Mouse (Mus musculus) hindbrain, embryonic 15.5 days (tissue): ENCODE data around the gene Klhl29. TPM values are rescaled to one million over a fixed set of nuclear protein-coding genes. Genes with fewer than 3 reads are reported as not detected.

Experiments
- ATAC-seq: fragments of 200-750 bp; cut with Nextera tagmentation; 2 replicates; pipeline ENCODE4 v1.8.0; 2017; ENCODE audit warnings: low read depth, moderate number of reproducible peaks, moderate TSS enrichment; ENCODE audit not compliant: low FRiP score
- H3K27ac ChIP-seq: fragments of 300-500 bp; sonication (generic); replicated peaks from 2 replicates; pipeline ENCODE4 v1.5.1; 2015; ENCODE audit warnings: mild to moderate bottlenecking, inconsistent platforms
- H3K27me3 ChIP-seq: fragments of 300-500 bp; sonication (generic); 2 replicates; pipeline ENCODE4 v1.6.1; 2015; ENCODE audit warnings: control low read depth, inconsistent platforms
- H3K36me3 ChIP-seq: fragments of 300-500 bp; sonication (generic); 2 replicates; pipeline ENCODE4 v1.6.1; 2015; ENCODE audit warnings: control low read depth, inconsistent platforms
- H3K4me1 ChIP-seq: fragments of 300-500 bp; sonication (generic); replicated peaks from 2 replicates; pipeline ENCODE4 v1.6.1; 2015; ENCODE audit warnings: control low read depth, inconsistent platforms
- H3K4me2 ChIP-seq: fragments of 300-500 bp; sonication (generic); 2 replicates; pipeline ENCODE4 v1.6.1; 2015; ENCODE audit warnings: moderate library complexity, mild to moderate bottlenecking, inconsistent platforms
- H3K4me3 ChIP-seq: fragments of 300-500 bp; sonication (generic); 2 replicates; pipeline ENCODE4 v1.5.1; 2015; ENCODE audit warnings: mild to moderate bottlenecking, inconsistent platforms
- H3K9ac ChIP-seq: fragments of 300-500 bp; sonication (generic); 2 replicates; pipeline ENCODE4 v1.6.1; 2015; ENCODE audit warnings: inconsistent platforms
- H3K9me3 ChIP-seq: fragments of 300-500 bp; sonication (generic); 2 replicates; pipeline ENCODE4 v1.6.1; 2016; ENCODE audit warnings: control low read depth, inconsistent platforms
- WGBS: fragments of 180-500 bp; shearing (Covaris S2); methylation state at CpG from one replicate; pipeline ENCODE4 v1.1.7; 2015; 5-methylcytosine and 5-hydroxymethylcytosine counted together
- polyA plus RNA-seq: library from polyadenylated mRNA; unstranded; fragments of >200 nt; fragmentation: Nextera tagmentation; extraction: Ambion mirVana; gene quantifications from 2 replicates; pipeline ENCODE4 v1.2.1, GENCODE M21; 2015

Gene Klhl29
- polyA plus RNA-seq, 1 experiment from 2014 or later, result 4.8 TPM

- Histone ChIP-seq H3K36me3 (no peaks in the 10 kb centered on the region), H3K4me3 (no peak overlapping the region), H3K27ac (no peak overlapping the region), H3K4me2 (no peak overlapping the region), H3K9me3 (no peaks in the 10 kb centered on the region), H3K4me1 (peaks cover 9% of the 10 kb centered on the region), H3K27me3 (no peaks in the 10 kb centered on the region), H3K9ac (no peak overlapping the region)
- no peak for ATAC-seq
These were observed 6.2 kb upstream of the Klhl29 start for GRCm38 (mm10) chr12:5381694-5382093.

GRCm38 (mm10) chr12:5374684-5375615, 532 bp downstream of the Klhl29 start:
- ATAC-seq, result peak; percentile 61
- Histone ChIP-seq H3K4me1 (peaks cover 30% of the 10 kb centered on the region), H3K36me3 (no peaks in the 10 kb centered on the region), H3K9ac (peak overlapping the region; percentile 89), H3K4me2 (peak overlapping the region; percentile 93), H3K27me3 (no peaks in the 10 kb centered on the region), H3K4me3 (peak overlapping the region; percentile 70), H3K9me3 (no peaks in the 10 kb centered on the region), H3K27ac (peak overlapping the region; percentile 96)
- under 1% methylated on average over 73 of the region's 84 CpGs for WGBS

- H3K36me3 ChIP-seq, result no peaks in the 10 kb centered on the region
- ATAC-seq, result no peak
- WGBS, result under 1% methylated on average over 31 of the region's 31 CpGs
These were observed 1.2 kb downstream of the Klhl29 start for GRCm38 (mm10) chr12:5374196-5374683.

GRCm38 (mm10) chr12:5373641-5374195, 1.8 kb downstream of the Klhl29 start:
- Histone ChIP-seq H3K4me3 (peak overlapping the region; percentile 70), H3K9me3 (no peaks in the 10 kb centered on the region), H3K4me2 (peak overlapping the region; percentile 93), H3K27me3 (no peaks in the 10 kb centered on the region), H3K4me1 (peaks cover 29% of the 10 kb centered on the region), H3K27ac (peak overlapping the region; percentile 96), H3K36me3 (no peaks in the 10 kb centered on the region), H3K9ac (peak overlapping the region; percentile 89)
- WGBS, result under 1% methylated on average over 42 of the region's 42 CpGs
- no peak for ATAC-seq

More at GRCm38 (mm10) chr12:5374196-5374683, 1.2 kb downstream of the Klhl29 start:
- Histone ChIP-seq H3K9me3 (no peaks in the 10 kb centered on the region), H3K27me3 (no peaks in the 10 kb centered on the region), H3K4me2 (peak overlapping the region; percentile 93), H3K4me3 (peak overlapping the region; percentile 70), H3K4me1 (peaks cover 32% of the 10 kb centered on the region), H3K27ac (peak overlapping the region; percentile 96), H3K9ac (peak overlapping the region; percentile 89)

- H3K4me2 ChIP-seq, result 0 out of 2 replicates have a peak overlapping the region, but pooled peaks have one; percentile 19
- no peaks in the 10 kb centered on the region for H3K27me3 ChIP-seq
- ATAC-seq, result no peak
- no peaks in the 10 kb centered on the region for H3K36me3 ChIP-seq
- H3K9ac ChIP-seq, result no peak overlapping the region
- WGBS, result 84% methylated on average over 4 of the region's 4 CpGs
- no peak overlapping the region for H3K27ac ChIP-seq
- peaks cover 22% of the 10 kb centered on the region for H3K4me1 ChIP-seq
- no peak overlapping the region for H3K4me3 ChIP-seq
- no peaks in the 10 kb centered on the region for H3K9me3 ChIP-seq
These were observed 6.1 kb downstream of the Klhl29 start for GRCm38 (mm10) chr12:5369396-5369795.

GRCm38 (mm10) chr12:5364836-5365235, 10.6 kb downstream of the Klhl29 start:
- Histone ChIP-seq H3K4me1 (peaks cover 25% of the 10 kb centered on the region), H3K27ac (no peak overlapping the region), H3K4me3 (no peak overlapping the region), H3K27me3 (no peaks in the 10 kb centered on the region), H3K36me3 (no peaks in the 10 kb centered on the region), H3K4me2 (no peak overlapping the region), H3K9me3 (no peaks in the 10 kb centered on the region), H3K9ac (no peak overlapping the region)
- 91% methylated on average over 3 of the region's 3 CpGs for WGBS
- no peak for ATAC-seq

GRCm38 (mm10) chr12:5363961-5364634, 11.4 kb downstream of the Klhl29 start:
- Histone ChIP-seq H3K36me3 (no peaks in the 10 kb centered on the region), H3K27ac (no peak overlapping the region), H3K4me1 (peaks cover 29% of the 10 kb centered on the region), H3K4me2 (no peak overlapping the region), H3K27me3 (no peaks in the 10 kb centered on the region), H3K9me3 (no peaks in the 10 kb centered on the region), H3K9ac (no peak overlapping the region), H3K4me3 (no peak overlapping the region)
- no peak for ATAC-seq
- WGBS, result 70% methylated on average over 17 of the region's 17 CpGs

- Histone ChIP-seq H3K9ac (no peak overlapping the region), H3K4me3 (no peak overlapping the region), H3K27me3 (no peaks in the 10 kb centered on the region), H3K27ac (peak overlapping the region; percentile 56), H3K4me2 (no peak overlapping the region), H3K4me1 (peaks cover 35% of the 10 kb centered on the region), H3K36me3 (no peaks in the 10 kb centered on the region), H3K9me3 (no peaks in the 10 kb centered on the region)
- WGBS, result 30% methylated on average over 5 of the region's 5 CpGs
- ATAC-seq, result no peak; the same call in 1 of the 2 replicates
These were observed 16.4 kb downstream of the Klhl29 start for GRCm38 (mm10) chr12:5359065-5359464.

- H3K4me2 ChIP-seq, result no peak overlapping the region
- WGBS, result 49% methylated on average over 6 of the region's 6 CpGs
- H3K9me3 ChIP-seq, result no peaks in the 10 kb centered on the region
- H3K27ac ChIP-seq, result no peak overlapping the region
- ATAC-seq, result no peak
- H3K36me3 ChIP-seq, result no peaks in the 10 kb centered on the region
- peaks cover 31% of the 10 kb centered on the region for H3K4me1 ChIP-seq
- no peak overlapping the region for H3K9ac ChIP-seq
- no peaks in the 10 kb centered on the region for H3K27me3 ChIP-seq
- no peak overlapping the region for H3K4me3 ChIP-seq
These were observed 17.0 kb downstream of the Klhl29 start for GRCm38 (mm10) chr12:5358497-5358896.

GRCm38 (mm10) chr12:5353416-5353815, 22.1 kb downstream of the Klhl29 start:
- H3K4me2 ChIP-seq, result no peak overlapping the region
- H3K9ac ChIP-seq, result no peak overlapping the region
- H3K27me3 ChIP-seq, result no peaks in the 10 kb centered on the region
- H3K4me1 ChIP-seq, result peaks cover 12% of the 10 kb centered on the region
- 92% methylated on average over 9 of the region's 9 CpGs for WGBS
- no peaks in the 10 kb centered on the region for H3K9me3 ChIP-seq
- no peak for ATAC-seq
- no peaks in the 10 kb centered on the region for H3K36me3 ChIP-seq
- H3K27ac ChIP-seq, result no peak overlapping the region
- no peak overlapping the region for H3K4me3 ChIP-seq

GRCm38 (mm10) chr12:5352771-5353170, 22.7 kb downstream of the Klhl29 start:
- no peak for ATAC-seq
- Histone ChIP-seq H3K4me3 (no peak overlapping the region), H3K9ac (no peak overlapping the region), H3K4me1 (peaks cover 10% of the 10 kb centered on the region; the same call in 1 of the 2 replicates), H3K4me2 (no peak overlapping the region), H3K27ac (no peak overlapping the region), H3K9me3 (no peaks in the 10 kb centered on the region), H3K27me3 (no peaks in the 10 kb centered on the region), H3K36me3 (no peaks in the 10 kb centered on the region)
- WGBS, result 88% methylated on average over 8 of the region's 8 CpGs
